Mouse (Mus musculus): ENCODE data around the gene Gm32742.
A peak's percentile ranks its signal among the peaks of the same experiment; 100 is the strongest.

The Gm32742 gene

GRCm38 (mm10) chr9:51165312-51166180 lies at the start of gene Gm32742:
Gene Gm32742 (minus strand): TSS chr9:51165517.
- no peak for DNase-seq (ENCODE audit: low spot score in 2 of 2)

- DNase-seq (ENCODE audit: low spot score in 2 of 2): no peak
These were observed 48.5 kb upstream of the Gm32742 start for GRCm38 (mm10) chr9:51213729-51214237.

DNA sequence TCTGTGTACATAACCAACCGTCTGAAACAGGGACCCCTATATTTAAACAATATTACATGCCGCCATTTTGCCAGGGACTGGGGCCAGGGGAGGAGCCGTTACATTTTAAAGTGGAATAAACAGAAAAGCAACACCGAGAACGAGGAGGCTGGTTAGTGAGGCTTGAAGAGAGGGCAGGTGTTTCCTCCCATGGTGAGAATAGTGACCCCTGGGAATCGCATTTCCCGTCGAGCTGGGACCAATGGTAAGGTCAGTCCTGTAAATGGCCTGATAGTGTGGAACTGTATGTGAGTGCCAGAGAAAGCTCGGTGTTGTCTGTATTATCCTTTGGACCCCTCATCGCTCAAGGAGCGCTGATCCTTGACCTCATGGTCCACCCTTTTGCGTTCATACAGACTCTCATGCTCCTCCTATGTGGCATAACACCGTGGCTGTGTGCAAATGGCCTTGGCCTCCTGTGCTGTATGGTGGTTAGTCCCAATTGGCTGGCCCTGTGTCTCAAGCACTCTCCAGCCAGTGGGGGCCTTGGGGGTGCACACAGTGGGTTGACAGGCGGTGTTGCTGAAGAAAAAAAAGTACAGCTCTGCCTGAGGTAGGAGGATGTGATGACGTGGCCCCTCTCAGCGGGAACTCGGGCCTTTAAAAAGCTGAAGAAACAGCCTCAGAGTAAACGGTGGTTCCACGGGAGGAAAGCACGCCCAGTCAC lies 47.9 kb upstream of the Gm32742 start, which contains the start of gene Pou2af1:
Gene Pou2af1, plus strand, starts transcription at position 686 of the 706 bp plus-strand sequence.
- peak; percentile 62 to 72 for DNase-seq (ENCODE audit: low spot score in 2 of 2)

GRCm38 (mm10) chr9:51211191-51211590 lies 45.9 kb upstream of the Gm32742 start:
- no peak for DNase-seq (ENCODE audit: low spot score in 2 of 2)

- no peak for DNase-seq (ENCODE audit: low spot score in 2 of 2)
These were observed 43.6 kb upstream of the Gm32742 start for GRCm38 (mm10) chr9:51208974-51209332.

- no peak for DNase-seq (ENCODE audit: low spot score in 2 of 2)
These were observed 29.5 kb upstream of the Gm32742 start for GRCm38 (mm10) chr9:51194790-51195189.

- DNase-seq (ENCODE audit: low spot score in 2 of 2): no peak
These were observed 25.3 kb upstream of the Gm32742 start for GRCm38 (mm10) chr9:51190655-51191054.

DNA sequence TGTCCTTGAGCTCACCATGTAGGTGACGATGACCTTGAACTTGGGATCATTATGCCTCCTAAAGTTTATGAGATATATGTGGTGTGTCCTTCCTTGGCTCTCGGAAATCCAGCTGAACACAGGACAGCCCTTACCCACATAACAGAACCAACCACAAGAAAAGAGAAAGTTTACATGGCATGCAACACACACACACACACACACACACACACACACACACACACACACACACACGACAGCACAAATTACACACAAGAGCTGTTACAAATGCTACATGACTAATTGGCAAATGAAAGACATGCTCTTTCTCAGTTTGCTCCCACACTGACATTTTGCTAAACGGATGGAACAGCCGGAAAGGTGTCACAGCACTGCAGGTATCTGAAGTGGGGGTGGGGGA lies 20.6 kb upstream of the Gm32742 start:
- DNase-seq (ENCODE audit: low spot score in 2 of 2): no peak

- DNase-seq (ENCODE audit: low spot score in 2 of 2): no peak
These were observed 20.1 kb upstream of the Gm32742 start for GRCm38 (mm10) chr9:51185386-51185785.

- DNase-seq (ENCODE audit: low spot score in 2 of 2): peak in 1 of 2 experiments; percentile 34
These were observed 17.7 kb upstream of the Gm32742 start for GRCm38 (mm10) chr9:51182716-51183710.

DNA sequence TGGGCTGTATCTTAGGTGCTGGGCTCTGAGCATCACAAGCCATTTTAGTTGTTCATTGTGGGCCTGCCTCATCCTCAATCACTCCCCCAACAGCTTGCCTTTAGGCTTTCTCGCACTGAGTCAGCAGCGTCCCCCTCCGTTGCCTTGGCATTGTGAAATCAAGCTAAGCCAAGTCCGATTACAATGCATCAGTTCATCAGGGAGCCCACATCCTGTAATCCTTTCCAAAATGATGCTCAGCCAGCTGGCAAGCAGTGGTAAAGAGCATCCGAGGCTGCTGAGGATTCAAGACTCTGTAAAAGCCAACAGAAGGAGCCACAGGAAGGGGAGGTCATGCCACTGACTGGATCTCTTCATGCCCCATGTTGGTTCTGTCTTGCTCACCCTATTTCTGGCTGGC lies 15.3 kb upstream of the Gm32742 start:
- DNase-seq (ENCODE audit: low spot score in 2 of 2): no peak

DNA sequence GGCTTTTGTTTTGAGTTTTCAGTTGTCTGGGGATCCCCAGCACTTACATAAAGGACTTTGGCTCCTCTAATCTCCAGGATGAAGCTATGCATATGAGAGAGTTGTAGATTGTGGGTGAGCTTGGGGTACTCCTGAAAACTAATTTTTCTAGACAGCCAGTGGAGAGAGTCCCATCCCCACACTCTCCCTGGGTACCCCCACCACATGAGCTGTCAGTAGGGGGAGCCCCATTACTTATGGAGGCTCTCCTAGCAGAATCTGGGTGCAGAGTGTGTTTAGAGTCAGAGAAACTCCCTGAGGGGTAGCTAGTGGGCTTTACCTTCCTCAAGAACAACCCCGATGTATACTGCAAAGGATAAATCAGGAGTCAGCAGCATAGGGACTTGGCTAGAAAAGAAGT lies 13.0 kb upstream of the Gm32742 start:
- DNase-seq (ENCODE audit: low spot score in 2 of 2): peak; percentile 34 to 64

- DNase-seq (ENCODE audit: low spot score in 2 of 2): no peak
These were observed 10.4 kb upstream of the Gm32742 start for GRCm38 (mm10) chr9:51175722-51176121.

- DNase-seq (ENCODE audit: low spot score in 2 of 2): no peak
These were observed 9.7 kb upstream of the Gm32742 start for GRCm38 (mm10) chr9:51174890-51175464.

DNA sequence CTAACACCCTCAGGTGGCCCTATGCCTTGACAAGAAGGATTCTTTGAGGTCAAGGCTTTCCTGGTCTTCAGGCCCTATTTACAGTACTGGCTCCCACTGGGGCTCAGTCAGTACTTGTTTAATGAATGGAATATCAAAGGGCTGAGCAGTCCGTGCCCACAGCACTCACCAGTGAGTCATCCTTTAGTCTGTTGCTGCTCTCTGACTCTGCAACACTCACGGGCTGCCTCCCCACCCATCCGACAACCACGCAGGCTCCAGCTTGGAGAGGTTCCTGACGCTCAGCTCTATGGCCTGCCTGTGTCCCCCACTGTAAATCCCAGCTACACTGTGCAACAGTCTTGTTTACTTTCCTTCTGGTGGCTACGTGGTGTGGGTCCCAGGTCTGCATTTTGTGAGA lies 5.0 kb upstream of the Gm32742 start:
- no peak for DNase-seq (ENCODE audit: low spot score in 2 of 2)

- DNase-seq (ENCODE audit: low spot score in 2 of 2): no peak
These were observed 3.8 kb upstream of the Gm32742 start for GRCm38 (mm10) chr9:51169133-51169532.

DNA sequence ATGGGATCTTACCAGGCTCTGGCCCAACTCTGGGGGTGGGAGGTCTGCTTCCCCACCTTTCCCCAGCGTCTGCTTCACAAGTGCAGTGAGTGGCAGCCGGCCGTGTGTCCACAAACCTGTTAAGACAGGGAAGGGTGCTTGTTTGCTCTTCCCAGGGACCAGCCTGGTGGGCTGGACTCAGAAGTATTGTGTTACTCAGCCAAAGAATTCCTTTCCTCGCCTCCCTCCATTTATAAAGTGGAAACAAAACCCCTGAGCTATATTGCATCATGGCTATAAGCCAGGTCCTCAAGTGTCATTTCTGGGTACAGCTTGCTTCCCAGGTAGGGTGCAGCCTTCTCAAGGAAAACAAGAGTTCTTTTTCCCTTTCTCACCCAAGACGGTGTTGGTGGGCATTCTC lies 3.4 kb upstream of the Gm32742 start:
- DNase-seq (ENCODE audit: low spot score in 2 of 2): no peak

DNA sequence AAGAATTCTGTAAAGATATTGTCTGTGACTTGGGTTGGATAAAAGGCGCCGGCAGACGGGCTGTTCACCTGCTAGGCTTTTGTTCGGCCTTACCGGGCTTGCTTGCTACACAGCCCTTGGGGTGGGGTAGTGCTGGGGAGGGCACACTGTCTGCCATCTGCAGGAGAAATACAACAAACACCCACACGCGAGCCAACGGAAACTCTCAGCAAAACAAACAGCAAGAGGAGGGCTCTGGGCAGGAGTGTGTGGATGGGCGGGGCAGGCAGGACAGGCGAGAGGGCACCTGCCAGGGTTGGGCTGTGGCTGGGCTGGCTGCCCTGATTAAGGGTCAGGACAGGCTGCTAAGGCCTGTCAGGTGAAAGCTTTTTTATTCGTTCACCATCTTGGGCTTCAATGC lies 2.6 kb upstream of the Gm32742 start:
- peak; percentile 19 to 63 for DNase-seq (ENCODE audit: low spot score in 2 of 2)

DNA sequence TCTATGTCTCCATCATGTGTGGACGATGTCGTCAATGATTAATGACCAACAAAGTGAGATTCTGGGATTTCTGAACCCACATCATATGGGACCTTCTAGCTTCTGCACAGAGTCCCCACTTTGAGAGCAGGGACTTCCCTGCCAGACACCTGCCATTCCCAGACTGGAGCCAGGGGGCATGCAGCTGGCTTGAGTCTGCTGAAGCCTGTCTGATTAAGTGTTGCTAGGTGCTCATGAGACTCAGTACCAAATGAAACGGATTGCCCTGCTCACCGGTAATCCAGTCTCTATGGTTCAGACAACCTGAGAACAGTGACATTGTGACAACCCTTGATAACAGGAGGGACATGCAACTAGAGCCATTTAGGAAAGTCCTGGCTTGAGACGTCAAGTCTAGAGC lies 1.3 kb downstream of the Gm32742 start:
- no peak for DNase-seq (ENCODE audit: low spot score in 2 of 2)

DNA sequence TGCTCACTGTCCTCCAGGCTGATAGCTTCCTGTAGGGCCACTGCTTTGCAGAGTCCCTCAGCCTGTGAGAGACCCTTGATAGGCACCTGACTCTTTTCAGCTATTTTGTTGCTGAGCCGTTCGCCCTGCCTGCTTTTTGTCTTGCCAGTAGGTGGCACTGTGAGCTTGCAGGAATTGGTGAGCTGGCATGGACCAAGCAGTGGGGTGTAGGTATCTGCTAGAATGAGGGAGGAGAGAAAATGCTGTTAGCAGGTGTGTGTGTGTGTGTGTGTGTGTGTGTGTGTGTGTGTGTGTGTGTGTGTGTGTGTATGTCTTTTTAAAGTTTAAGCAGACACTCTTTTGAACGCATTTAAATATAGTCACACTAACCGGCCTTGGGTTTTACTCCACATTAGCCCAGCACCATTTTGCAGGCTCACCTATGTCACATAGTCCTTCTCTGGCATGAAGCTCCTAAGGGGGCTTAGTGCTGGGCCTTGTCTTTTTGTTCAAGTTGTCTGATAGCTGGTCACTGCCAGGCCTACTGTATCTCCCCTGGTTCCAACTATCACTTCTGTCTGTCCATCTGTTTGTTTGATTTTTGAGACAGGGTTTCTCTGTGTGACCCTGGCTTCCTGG lies 3.4 kb downstream of the Gm32742 start:
- DNase-seq (ENCODE audit: low spot score in 2 of 2): peak; percentile 68 to 85
